Mouse (Mus musculus) bone marrow macrophage, adult 2 months (primary cell): ENCODE measurements around the gene Syndig1l.
A peak's percentile ranks its signal among the peaks of the same experiment; 100 is the strongest.

Experiments used
- CTCF ChIP-seq: IDR thresholded peaks from 2 replicates; pipeline ENCODE4 v1.5.1; 2012; ENCODE audit warnings: low read depth, mild to moderate bottlenecking, low read length, moderate library complexity
- POLR2A ChIP-seq: IDR thresholded peaks from 2 replicates; pipeline ENCODE4 v1.6.1; 2012; ENCODE audit warnings: mild to moderate bottlenecking, low read depth, low read length, borderline replicate concordance

DNA sequence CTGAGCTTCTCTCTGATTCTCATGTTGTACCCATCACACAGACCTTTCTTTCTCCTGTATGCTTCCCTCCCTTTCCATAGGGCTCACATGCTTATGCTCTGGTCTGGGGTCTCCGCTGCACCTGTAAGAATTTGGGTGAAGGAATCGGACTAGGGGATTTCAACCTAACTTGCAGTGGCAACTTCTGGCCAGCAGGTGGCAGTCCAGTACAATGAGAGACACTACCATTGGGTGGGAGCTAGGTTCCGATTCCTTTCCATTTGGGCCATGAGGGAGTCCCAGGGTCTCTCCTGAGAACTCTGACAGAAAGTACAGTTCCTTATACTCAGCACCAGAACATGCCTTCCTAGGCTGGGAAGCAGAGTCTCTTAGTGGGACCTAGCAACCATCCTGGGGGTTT, 44.7 kb downstream of the Syndig1l start:
- TF ChIP-seq CTCF (peak; percentile 97), POLR2A (no peak)
